Mouse (Mus musculus): ENCODE data around the gene Sf3a1.
A peak's percentile ranks its signal among the peaks of the same experiment; 100 is the strongest.
"Not testable (repeated sequence)": the region's sequence is repeated elsewhere in the genome, so short reads cannot be mapped to it uniquely, and the experiment has no call there.

The Sf3a1 gene

DNA sequence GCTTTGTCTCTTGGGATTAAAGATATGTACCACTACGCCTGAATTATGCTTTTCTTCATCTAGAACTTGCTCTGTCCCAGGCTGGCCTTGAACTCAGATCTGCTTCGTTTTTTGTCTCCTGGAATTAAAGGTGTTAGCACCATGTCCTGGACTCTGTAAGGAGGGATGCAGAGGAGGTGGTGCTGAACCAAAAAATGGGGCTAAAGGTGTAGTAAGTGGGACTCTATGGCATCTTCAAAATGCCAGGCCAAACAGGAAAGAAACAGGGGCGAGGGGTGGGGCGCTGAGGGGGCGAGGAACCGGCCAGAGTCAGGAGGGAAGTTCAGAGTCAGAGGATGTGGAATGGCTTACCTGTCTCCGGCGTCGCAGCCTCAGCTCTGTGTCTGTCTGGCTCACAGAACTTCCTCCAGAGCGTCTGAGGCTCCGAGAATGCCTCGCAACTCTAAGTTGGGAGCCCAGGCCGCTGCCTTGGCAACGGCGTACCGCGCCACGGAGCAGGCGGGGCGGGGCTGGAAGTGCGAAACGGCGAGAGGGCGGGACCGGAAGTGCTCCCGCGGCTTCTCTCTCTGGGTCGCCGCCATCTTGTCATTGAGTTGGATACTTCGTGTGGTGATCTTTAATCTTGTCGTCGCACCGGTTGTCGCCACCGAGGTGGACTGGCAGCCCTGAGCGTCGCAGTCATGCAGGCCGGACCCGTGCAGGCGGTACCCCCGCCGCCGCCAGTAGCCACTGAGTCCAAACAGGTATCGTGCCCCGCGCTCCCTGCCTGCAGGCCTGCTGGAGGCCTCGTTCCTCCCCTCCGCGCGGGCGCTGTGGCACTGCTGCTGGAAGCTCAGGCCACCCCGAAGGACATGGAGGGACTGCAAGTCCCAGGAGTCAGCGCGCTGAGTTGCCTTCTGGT lies at the start of gene Sf3a1, which contains the start of gene Ccdc157:
Gene Sf3a1 (plus strand): TSS at position 543 of the 901 bp plus-strand sequence.
Gene Ccdc157 (minus strand): TSS at position 486 of the 901 bp plus-strand sequence.
- peak; percentile 95 for DNase-seq (ENCODE audit: low read depth)

GRCm38 (mm10) chr11:4112033-4112432 lies 48.1 kb upstream of the Sf3a1 start:
- no peak for DNase-seq (ENCODE audit: low read depth)

- DNase-seq (ENCODE audit: low read depth): no peak
Observed at GRCm38 (mm10) chr11:4112861-4113260, 47.3 kb upstream of the Sf3a1 start.

- DNase-seq (ENCODE audit: low read depth): no peak
Observed at GRCm38 (mm10) chr11:4113496-4113895, 46.7 kb upstream of the Sf3a1 start.

GRCm38 (mm10) chr11:4113970-4114369 lies 46.2 kb upstream of the Sf3a1 start:
- no peak for DNase-seq (ENCODE audit: low read depth)

- DNase-seq (ENCODE audit: low read depth): not testable (repeated sequence)
Observed at GRCm38 (mm10) chr11:4114541-4114940, 45.6 kb upstream of the Sf3a1 start.

- no peak for DNase-seq (ENCODE audit: low read depth)
Observed at GRCm38 (mm10) chr11:4115407-4115806, 44.7 kb upstream of the Sf3a1 start.

- DNase-seq (ENCODE audit: low read depth): no peak
Observed at GRCm38 (mm10) chr11:4116458-4117141, 43.5 kb upstream of the Sf3a1 start.

- DNase-seq (ENCODE audit: low read depth): no peak
Observed at GRCm38 (mm10) chr11:4117372-4118071, 42.6 kb upstream of the Sf3a1 start.

DNA sequence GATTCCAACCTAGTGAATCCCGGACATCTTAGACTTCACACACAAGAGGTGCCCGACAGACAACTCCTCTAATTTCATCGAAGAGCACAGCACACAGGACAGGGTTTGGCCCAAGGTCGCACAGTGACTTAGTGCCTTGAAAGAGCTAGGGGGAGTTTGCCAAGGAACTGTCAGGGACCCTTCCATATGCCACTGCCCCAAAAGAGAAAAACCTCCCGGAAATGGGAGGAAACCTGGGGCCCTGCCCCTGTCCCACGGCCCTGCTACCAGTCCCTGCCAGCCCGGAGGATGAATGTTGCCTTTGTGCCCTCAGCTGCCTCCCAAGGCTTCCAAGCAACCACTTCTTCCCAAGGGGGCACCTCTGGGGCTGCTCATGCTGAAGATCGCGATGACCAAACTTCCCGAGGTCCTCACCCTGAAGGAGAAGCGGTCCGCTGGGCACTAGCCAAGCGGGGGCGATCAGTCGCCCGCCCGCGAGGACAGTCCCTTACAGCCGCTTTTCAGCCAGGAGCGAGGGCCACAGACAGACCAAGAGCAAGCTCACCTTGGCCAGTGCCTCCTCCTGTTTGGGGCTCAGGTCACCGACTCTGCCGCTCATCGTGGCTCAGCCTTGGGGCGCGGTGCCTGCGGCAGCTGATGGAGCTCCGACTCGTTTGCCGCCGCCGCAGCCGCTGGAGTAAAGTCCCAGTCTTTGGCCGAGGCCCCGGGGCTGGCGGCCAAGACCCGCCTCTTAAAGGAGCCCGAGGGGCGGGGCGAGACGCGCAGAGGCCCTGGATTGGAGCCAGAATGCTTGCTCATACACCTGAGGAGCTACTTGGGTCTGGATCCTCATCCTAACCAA lies 41.8 kb upstream of the Sf3a1 start:
- DNase-seq (ENCODE audit: low read depth): peak; percentile 58

GRCm38 (mm10) chr11:4119635-4120034 lies 40.5 kb upstream of the Sf3a1 start:
- no peak for DNase-seq (ENCODE audit: low read depth)

DNA sequence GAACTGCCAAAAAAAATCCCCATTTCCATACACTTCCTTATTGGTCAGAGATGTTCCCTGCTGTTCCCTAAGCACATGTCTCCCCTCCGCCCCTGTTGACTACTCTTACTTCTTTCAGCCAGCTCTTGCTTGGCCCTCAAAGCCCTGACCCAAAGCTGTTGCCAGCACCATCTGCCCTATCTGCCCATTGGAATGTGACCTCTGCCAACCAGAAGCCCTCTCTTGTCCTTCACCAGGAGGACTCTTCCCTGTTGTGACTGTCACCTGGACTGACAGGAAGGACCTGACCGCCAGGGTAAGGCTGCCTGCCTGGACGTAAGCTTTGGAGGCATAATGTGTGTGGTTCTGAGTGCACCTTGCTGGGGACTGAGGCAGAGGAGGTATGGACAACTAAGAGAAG lies 38.5 kb upstream of the Sf3a1 start:
- no peak for DNase-seq (ENCODE audit: low read depth)

DNA sequence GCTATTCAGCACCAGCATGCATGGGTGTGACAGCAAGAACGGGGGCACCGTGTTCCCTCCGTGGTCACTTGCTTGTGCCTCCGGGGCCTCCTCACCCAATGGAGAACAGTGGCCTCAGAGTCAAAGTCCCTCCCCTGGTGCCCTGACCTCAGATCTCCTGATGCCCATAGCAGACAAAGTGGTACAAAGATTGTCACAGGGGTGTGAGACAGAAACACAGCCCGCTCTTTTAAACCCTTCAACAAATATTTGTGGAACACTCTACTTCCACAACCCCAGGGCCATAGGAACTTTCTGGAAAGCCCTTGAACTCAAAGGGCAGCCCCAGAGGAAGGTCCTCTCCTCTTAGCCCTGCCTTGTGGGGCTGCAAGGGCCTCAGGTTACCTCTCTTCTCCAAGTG lies 37.9 kb upstream of the Sf3a1 start:
- DNase-seq (ENCODE audit: low read depth): no peak

- peak; percentile 75 for DNase-seq (ENCODE audit: low read depth)
Observed at GRCm38 (mm10) chr11:4122742-4123579, 37.2 kb upstream of the Sf3a1 start, which contains the start of gene Sec14l2. TSS of gene Sec14l2 (minus strand) at chr11:4123415.

DNA sequence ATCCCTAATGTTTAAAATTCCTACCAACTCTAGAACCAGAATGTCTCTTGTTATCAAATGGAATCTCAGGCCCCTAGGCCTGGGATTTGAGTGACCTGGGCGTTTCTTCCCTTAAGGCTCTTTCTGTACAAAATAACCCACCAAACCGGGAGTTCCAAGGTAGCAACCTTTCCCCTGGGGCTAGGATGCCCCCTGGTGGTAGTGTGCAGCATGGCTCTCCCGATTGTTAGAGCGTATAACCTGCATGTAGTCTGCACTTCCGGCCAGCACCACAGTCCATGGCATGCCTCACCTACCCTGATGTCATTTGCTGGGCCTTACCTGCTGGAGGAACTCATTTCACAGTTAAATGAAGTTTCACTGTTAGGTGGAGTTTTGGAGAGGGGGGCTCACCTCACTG lies 36.2 kb upstream of the Sf3a1 start:
- DNase-seq (ENCODE audit: low read depth): peak; percentile 64

- no peak for DNase-seq (ENCODE audit: low read depth)
Observed at GRCm38 (mm10) chr11:4127059-4127458, 33.1 kb upstream of the Sf3a1 start.

DNA sequence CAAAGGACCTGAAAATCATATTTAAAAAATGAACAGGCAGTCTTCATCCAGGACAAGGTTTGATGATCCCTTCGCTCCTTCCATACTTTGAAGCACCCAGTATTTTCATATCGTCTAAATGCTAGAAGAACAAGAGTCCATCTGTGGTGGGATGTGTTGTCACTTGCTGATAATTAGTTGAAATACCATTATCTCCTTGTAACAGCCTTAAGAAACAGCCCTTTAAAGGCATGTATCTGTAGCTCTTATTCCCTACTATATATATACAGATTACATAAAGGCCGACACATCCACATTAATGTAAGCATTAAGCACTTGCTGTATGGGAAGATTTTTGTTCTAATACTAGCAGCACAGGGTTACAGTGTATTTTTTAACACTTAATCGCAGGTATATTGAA lies 31.7 kb upstream of the Sf3a1 start:
- DNase-seq (ENCODE audit: low read depth): not testable (repeated sequence)

- peak; percentile 73 for DNase-seq (ENCODE audit: low read depth)
Observed at GRCm38 (mm10) chr11:4133450-4133849, 26.7 kb upstream of the Sf3a1 start.

- DNase-seq (ENCODE audit: low read depth): no peak
Observed at GRCm38 (mm10) chr11:4134400-4134799, 25.8 kb upstream of the Sf3a1 start.
